Comparison of ENCODE assay signal across 11 mouse cellular contexts in the genomic region with DNA sequence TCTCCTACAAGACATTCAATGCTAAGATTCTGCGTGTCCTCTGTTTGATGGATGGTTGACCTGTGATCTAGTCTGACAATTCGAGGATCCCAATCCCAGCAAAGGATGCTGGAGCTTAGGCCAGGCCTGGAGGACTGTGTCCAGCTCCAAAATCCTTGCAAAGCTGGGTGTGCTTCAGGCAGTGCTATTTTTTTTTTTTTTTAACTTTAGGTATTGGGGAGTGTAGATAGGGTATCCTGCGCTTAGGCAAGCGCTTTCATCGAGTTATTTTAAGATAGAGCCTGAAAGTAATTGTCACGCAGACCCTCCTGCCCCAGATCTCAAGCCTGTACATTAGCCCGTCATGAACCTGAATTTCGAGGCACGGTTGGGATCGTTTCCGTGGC. TPM values are rescaled to one million over a fixed set of nuclear protein-coding genes. Genes with fewer than 3 reads are reported as not detected.
DNase-seq lines count a peak whose midpoint lies in the region; ATAC-seq and TF ChIP-seq lines count a peak whose summit lies in the region.
"Had no signal": no experiment of that assay in that cellular context is flagged by ENCODE, and none has a peak within 500 bp of the region (broad histone marks: within the 10 kb centered on the region; RNA-seq: fewer than 3 reads in every experiment).

No protein-coding gene starts in this region.

- H3K9me3 ChIP-seq in kidney, postnatal 0 days (replicated peaks; ENCODE audit: low read length) = no peaks in the 10 kb centered on the region
- no peaks in the 10 kb centered on the region for H3K9me3 ChIP-seq in embryonic facial prominence, embryonic 14.5 days (ENCODE audit: control insufficient read depth, low read length)
- H3K9me3 ChIP-seq in intestine, embryonic 15.5 days = no peaks in the 10 kb centered on the region
- no peaks in the 10 kb centered on the region for H3K9me3 ChIP-seq in midbrain, postnatal 0 days (ENCODE audit: low read length)

- H3K4me2 ChIP-seq in kidney, postnatal 0 days (ENCODE audit: low read length) = peak overlapping the region; percentile 54
- peak overlapping the region; percentile 54 for H3K4me2 ChIP-seq in embryonic facial prominence, embryonic 14.5 days (ENCODE audit: low read depth, low read length)
- peak overlapping the region; percentile 80 for H3K4me2 ChIP-seq in intestine, embryonic 15.5 days (replicated peaks)
- H3K4me2 ChIP-seq in midbrain, postnatal 0 days (ENCODE audit: low read depth, low read length, poor library complexity, severe bottlenecking) = peak overlapping the region; percentile 53

- H3K27me3 ChIP-seq in kidney, postnatal 0 days (ENCODE audit: insufficient read depth, low read length) = peaks cover 16% of the 10 kb centered on the region
- peaks cover 66% of the 10 kb centered on the region for H3K27me3 ChIP-seq in embryonic facial prominence, embryonic 14.5 days (replicated peaks; ENCODE audit: control insufficient read depth, insufficient read depth, low read length)
- peaks cover 40% of the 10 kb centered on the region for H3K27me3 ChIP-seq in intestine, embryonic 15.5 days (replicated peaks)
- H3K27me3 ChIP-seq in midbrain, postnatal 0 days (ENCODE audit: insufficient read depth, low read length) = peaks cover 42% of the 10 kb centered on the region

- H3K9ac ChIP-seq in kidney, postnatal 0 days (ENCODE audit: low read depth, low read length) = no peak overlapping the region
- H3K9ac ChIP-seq in embryonic facial prominence, embryonic 14.5 days (ENCODE audit: low read depth, low read length) = no peak overlapping the region
- no peak overlapping the region for H3K9ac ChIP-seq in intestine, embryonic 15.5 days
- no peak overlapping the region for H3K9ac ChIP-seq in midbrain, postnatal 0 days (replicated peaks; ENCODE audit: low read length, poor library complexity, severe bottlenecking)

- H3K4me3 ChIP-seq in kidney, postnatal 0 days (replicated peaks; ENCODE audit: low read depth, low read length) = no peak overlapping the region; the same call in 1 of the 2 replicates
- H3K4me3 ChIP-seq in embryonic facial prominence, embryonic 14.5 days (ENCODE audit: low read depth, low read length) = peak overlapping the region; percentile 42
- H3K4me3 ChIP-seq in intestine, embryonic 15.5 days (replicated peaks) = peak overlapping the region; percentile 41
- H3K4me3 ChIP-seq in midbrain, postnatal 0 days (ENCODE audit: low read depth, low read length) = peak overlapping the region; percentile 48
- H3K4me3 ChIP-seq: erythroblast, embryonic 14.5 days had no signal

- H3K4me1 ChIP-seq in kidney, postnatal 0 days (replicated peaks; ENCODE audit: insufficient read depth, low read length) = peaks cover 6% of the 10 kb centered on the region
- H3K4me1 ChIP-seq in embryonic facial prominence, embryonic 14.5 days (ENCODE audit: control insufficient read depth, insufficient read depth, low read length) = no peaks in the 10 kb centered on the region
- H3K4me1 ChIP-seq in intestine, embryonic 15.5 days (replicated peaks) = peaks cover 7% of the 10 kb centered on the region
- H3K4me1 ChIP-seq in midbrain, postnatal 0 days (ENCODE audit: insufficient read depth, low read length) = no peaks in the 10 kb centered on the region

- no peak overlapping the region for H3K27ac ChIP-seq in kidney, postnatal 0 days
- H3K27ac ChIP-seq in embryonic facial prominence, embryonic 14.5 days (replicated peaks; ENCODE audit: low read depth, low read length) = no peak overlapping the region
- no peak overlapping the region for H3K27ac ChIP-seq in intestine, embryonic 15.5 days
- no peak overlapping the region for H3K27ac ChIP-seq in midbrain, postnatal 0 days (ENCODE audit: low read depth, low read length)

- no peak for TF ChIP-seq CTCF in kidney, postnatal 0 days (IDR thresholded peaks at IDR 0.05; ENCODE audit: low read depth)
- no peak for TF ChIP-seq CTCF in midbrain, postnatal 0 days (IDR thresholded peaks at IDR 0.05)

- no peaks in the 10 kb centered on the region for H3K36me3 ChIP-seq in kidney, postnatal 0 days (ENCODE audit: insufficient read depth, low read length)
- no peaks in the 10 kb centered on the region for H3K36me3 ChIP-seq in embryonic facial prominence, embryonic 14.5 days (ENCODE audit: control insufficient read depth, insufficient read depth, low read length)
- H3K36me3 ChIP-seq in intestine, embryonic 15.5 days = no peaks in the 10 kb centered on the region
- no peaks in the 10 kb centered on the region for H3K36me3 ChIP-seq in midbrain, postnatal 0 days (ENCODE audit: insufficient read depth, low read length)

- WGBS in kidney, postnatal 0 days = 31% methylated on average over 11 of the region's 11 CpGs
- 35% methylated on average over 11 of the region's 11 CpGs for WGBS in embryonic facial prominence, embryonic 14.5 days
- 30% methylated on average over 11 of the region's 11 CpGs for WGBS in intestine, embryonic 15.5 days
- 32% methylated on average over 11 of the region's 11 CpGs for WGBS in midbrain, postnatal 0 days

- no peak for DNase-seq in kidney, postnatal 0 days (ENCODE audit: low spot score)
- no peak for DNase-seq in kidney, postnatal 4 days
- no peak for DNase-seq in embryonic facial prominence, embryonic 14.5 days (ENCODE audit: low spot score)
- no peak for DNase-seq in midbrain, postnatal 0 days (ENCODE audit: low spot score)
- no peak for DNase-seq in layer of hippocampus, adult 8-10 months (ENCODE audit: low spot score in 2 of 2)
- DNase-seq in kidney, postnatal 14 days = no peak

- ATAC-seq in kidney, postnatal 0 days (replicated peaks; ENCODE audit: low FRiP score, low read depth) = no peak
- no peak for ATAC-seq in embryonic facial prominence, embryonic 14.5 days (ENCODE audit: low read depth)
- ATAC-seq in intestine, embryonic 15.5 days = no peak
- no peak for ATAC-seq in midbrain, postnatal 0 days (ENCODE audit: low FRiP score)
- ATAC-seq in megakaryocyte progenitor cell, adult 5-6 weeks (replicated peaks; ENCODE audit: poor library complexity) = no peak

RNA-seq across cellular contexts. Expression of a gene that starts 0.3 kb away (rescaled TPM):
- polyA plus RNA-seq in kidney, postnatal 0 days (2015; fragmentation: Nextera tagmentation; extraction: Ambion mirVana) = 0.22 TPM in 2 replicates
- polyA plus RNA-seq in embryonic facial prominence, embryonic 14.5 days (2014; fragmentation: Nextera tagmentation; extraction: Ambion mirVana) = 0.30 and 0.32 TPM in 2 replicates
- 0.27 and 0.36 TPM in 2 replicates for polyA plus RNA-seq in intestine, embryonic 15.5 days (2015; fragmentation: Nextera tagmentation; extraction: Ambion mirVana)
- total RNA-seq in midbrain, postnatal 0 days (2014; rRNA removed) = 0.28 TPM in 1 of 2 replicates, not detected in the other
- 0.31 and 0.43 TPM in 2 replicates for polyA plus RNA-seq in midbrain, postnatal 0 days (2015; fragmentation: Nextera tagmentation; extraction: Ambion mirVana)
- total RNA-seq in layer of hippocampus, adult 8-10 months (2022) = under 1 TPM in 2 of 4 experiments, not detected in 2; 0.14 to 0.20 TPM
- not detected in 2 replicates for total RNA-seq in megakaryocyte progenitor cell, adult 5-6 weeks (2015)
- 0.07 and 0.29 TPM in 2 replicates for total RNA-seq in megakaryocyte progenitor cell, adult 5-6 weeks (2017)
- polyA plus RNA-seq: erythroblast, embryonic 14.5 days had no signal

RNA-seq across cellular contexts. Expression of a gene that starts 16.7 kb away (rescaled TPM):
- 2.9 and 3.0 TPM in 2 replicates for polyA plus RNA-seq in kidney, postnatal 0 days (2015; fragmentation: Nextera tagmentation; extraction: Ambion mirVana)
- polyA plus RNA-seq in embryonic facial prominence, embryonic 14.5 days (2014; fragmentation: Nextera tagmentation; extraction: Ambion mirVana) = 3.1 and 3.7 TPM in 2 replicates
- 0.34 and 0.60 TPM in 2 replicates for polyA plus RNA-seq in intestine, embryonic 15.5 days (2015; fragmentation: Nextera tagmentation; extraction: Ambion mirVana)
- 6.0 and 6.1 TPM in 2 replicates for total RNA-seq in midbrain, postnatal 0 days (2014; rRNA removed)
- 5.0 and 5.3 TPM in 2 replicates for polyA plus RNA-seq in midbrain, postnatal 0 days (2015; fragmentation: Nextera tagmentation; extraction: Ambion mirVana)
- under 1 TPM in 1 of 4 experiments, not detected in 3; 0.14 TPM for total RNA-seq in layer of hippocampus, adult 8-10 months (2022)
- not detected in 2 replicates for total RNA-seq in megakaryocyte progenitor cell, adult 5-6 weeks (2015)
- not detected in 2 replicates for total RNA-seq in megakaryocyte progenitor cell, adult 5-6 weeks (2017)
- polyA plus RNA-seq: erythroblast, embryonic 14.5 days had no signal

RNA-seq across cellular contexts. Expression of a gene that starts 27.3 kb away (rescaled TPM):
- 0.20 and 0.24 TPM in 2 replicates for polyA plus RNA-seq in kidney, postnatal 0 days (2015; fragmentation: Nextera tagmentation; extraction: Ambion mirVana)
- 0.37 TPM in 1 of 2 replicates, not detected in the other for polyA plus RNA-seq in embryonic facial prominence, embryonic 14.5 days (2014; fragmentation: Nextera tagmentation; extraction: Ambion mirVana)
- 0.39 TPM in 1 of 2 replicates, not detected in the other for polyA plus RNA-seq in intestine, embryonic 15.5 days (2015; fragmentation: Nextera tagmentation; extraction: Ambion mirVana)
- 0.90 and 3.1 TPM in 2 replicates for total RNA-seq in midbrain, postnatal 0 days (2014; rRNA removed)
- polyA plus RNA-seq in midbrain, postnatal 0 days (2015; fragmentation: Nextera tagmentation; extraction: Ambion mirVana) = 9.5 TPM in 2 replicates
- under 1 TPM in 1 of 4 experiments, not detected in 3; 0.98 TPM for total RNA-seq in layer of hippocampus, adult 8-10 months (2022)
- not detected in 2 replicates for total RNA-seq in megakaryocyte progenitor cell, adult 5-6 weeks (2015)
- total RNA-seq in megakaryocyte progenitor cell, adult 5-6 weeks (2017) = not detected in 2 replicates
- total RNA-seq: adrenal gland, postnatal 4 days; layer of hippocampus, postnatal 10 days had no signal
- polyA plus RNA-seq: erythroblast, embryonic 14.5 days had no signal

RNA-seq across cellular contexts. Expression of a gene that starts 39.6 kb away (rescaled TPM):
- polyA plus RNA-seq in kidney, postnatal 0 days (2015; fragmentation: Nextera tagmentation; extraction: Ambion mirVana) = 301 and 320 TPM in 2 replicates
- 4.9 and 5.5 TPM in 2 replicates for polyA plus RNA-seq in embryonic facial prominence, embryonic 14.5 days (2014; fragmentation: Nextera tagmentation; extraction: Ambion mirVana)
- polyA plus RNA-seq in intestine, embryonic 15.5 days (2015; fragmentation: Nextera tagmentation; extraction: Ambion mirVana) = 35.3 and 36.5 TPM in 2 replicates
- total RNA-seq in midbrain, postnatal 0 days (2014; rRNA removed) = not detected in 2 replicates
- not detected in 2 replicates for polyA plus RNA-seq in midbrain, postnatal 0 days (2015; fragmentation: Nextera tagmentation; extraction: Ambion mirVana)
- 1 to 10 TPM in 1 of 4 experiments, under 1 TPM in 2, not detected in 1; 0.45 to 2.6 (median 0.64) TPM for total RNA-seq in layer of hippocampus, adult 8-10 months (2022)
- not detected in 2 replicates for total RNA-seq in megakaryocyte progenitor cell, adult 5-6 weeks (2015)
- total RNA-seq in megakaryocyte progenitor cell, adult 5-6 weeks (2017) = not detected in 2 replicates
- total RNA-seq: layer of hippocampus, postnatal 10 days had no signal
- polyA plus RNA-seq: erythroblast, embryonic 14.5 days had no signal

RNA-seq across cellular contexts. Expression of a gene that starts 47.8 kb away (rescaled TPM):
- polyA plus RNA-seq in kidney, postnatal 0 days (2015; fragmentation: Nextera tagmentation; extraction: Ambion mirVana) = 1.4 and 1.8 TPM in 2 replicates
- polyA plus RNA-seq in embryonic facial prominence, embryonic 14.5 days (2014; fragmentation: Nextera tagmentation; extraction: Ambion mirVana) = 2.8 TPM in 2 replicates
- polyA plus RNA-seq in intestine, embryonic 15.5 days (2015; fragmentation: Nextera tagmentation; extraction: Ambion mirVana) = 2.3 and 2.4 TPM in 2 replicates
- total RNA-seq in midbrain, postnatal 0 days (2014; rRNA removed) = 0.55 and 0.71 TPM in 2 replicates
- 0.56 and 0.74 TPM in 2 replicates for polyA plus RNA-seq in midbrain, postnatal 0 days (2015; fragmentation: Nextera tagmentation; extraction: Ambion mirVana)
- total RNA-seq in layer of hippocampus, adult 8-10 months (2022) = 1 to 10 TPM in 2 of 4 experiments, under 1 TPM in 2; 0.68 to 1.5 (median 0.91) TPM
- total RNA-seq in megakaryocyte progenitor cell, adult 5-6 weeks (2015) = 21.4 and 23.4 TPM in 2 replicates
- total RNA-seq in megakaryocyte progenitor cell, adult 5-6 weeks (2017) = 13.7 and 20.4 TPM in 2 replicates
